Mouse (Mus musculus) megakaryocyte-erythroid progenitor cell, adult 5-6 weeks (primary cell): ENCODE measurements at regions not wholly inside any gene's neighbourhood (a gene's known extent, or its start where the extent isn't known, plus 50 kb on each side); places are given as distances from the start of the nearest gene placed in this dataset.

Source experiments
- ATAC-seq: replicated peaks from 2 replicates; pipeline ENCODE4 v1.8.0; 2016; ENCODE audit warnings: mild to moderate bottlenecking, inconsistent platforms; ENCODE audit not compliant: severe bottlenecking, poor library complexity, low FRiP score, low TSS enrichment

DNA sequence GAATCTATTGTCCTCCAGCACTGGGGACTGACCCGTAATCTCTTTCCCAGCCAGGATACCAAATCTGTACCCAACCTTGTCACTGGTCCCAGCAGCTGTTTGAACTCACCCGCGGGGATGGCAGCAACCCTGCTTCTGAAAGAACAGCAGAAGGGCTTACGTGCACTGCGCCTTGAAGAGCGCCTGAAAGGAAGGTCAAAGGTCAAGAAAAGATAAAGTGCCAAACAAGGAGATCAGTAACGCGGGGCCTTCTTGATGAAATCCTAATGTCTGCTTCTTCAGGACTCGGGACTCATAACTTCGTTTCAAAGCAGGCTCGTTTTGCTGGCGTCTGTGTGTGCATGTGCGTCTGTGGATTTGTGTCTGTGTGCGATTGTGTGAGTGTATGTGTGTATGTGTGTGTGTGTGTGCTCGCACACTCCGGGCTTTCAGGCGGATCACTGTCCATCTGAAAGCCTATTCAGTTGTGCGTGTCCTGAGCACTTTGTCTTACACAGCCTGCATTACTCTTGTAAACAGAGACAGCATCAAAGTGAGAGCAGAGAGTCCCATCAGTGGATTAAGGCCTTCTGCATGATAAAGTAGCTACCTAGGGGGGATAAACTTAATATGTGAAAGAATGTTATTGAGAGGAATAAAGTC, 135.3 kb downstream of the Barhl2 start:
- no peak for ATAC-seq

DNA sequence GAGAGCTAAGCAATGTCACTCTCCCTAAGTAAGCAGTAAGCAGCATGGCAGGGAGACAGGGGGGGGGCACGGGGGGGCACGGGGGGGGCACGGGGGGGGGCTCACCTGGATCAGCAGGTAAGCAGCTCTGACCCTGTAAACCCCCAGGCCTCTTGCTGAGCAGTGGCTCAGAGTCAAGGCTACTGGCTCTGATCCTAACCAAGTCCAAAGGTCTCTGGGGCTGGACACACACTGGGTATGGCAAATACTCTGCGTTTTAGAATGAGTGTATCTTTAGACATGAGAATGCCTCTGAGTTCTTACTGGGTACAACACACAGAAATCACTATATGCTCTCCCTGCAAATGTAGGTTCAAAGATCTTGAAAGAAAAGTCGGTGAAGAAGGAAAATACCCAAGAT, 136.5 kb downstream of the Barhl2 start:
- no peak for ATAC-seq

DNA sequence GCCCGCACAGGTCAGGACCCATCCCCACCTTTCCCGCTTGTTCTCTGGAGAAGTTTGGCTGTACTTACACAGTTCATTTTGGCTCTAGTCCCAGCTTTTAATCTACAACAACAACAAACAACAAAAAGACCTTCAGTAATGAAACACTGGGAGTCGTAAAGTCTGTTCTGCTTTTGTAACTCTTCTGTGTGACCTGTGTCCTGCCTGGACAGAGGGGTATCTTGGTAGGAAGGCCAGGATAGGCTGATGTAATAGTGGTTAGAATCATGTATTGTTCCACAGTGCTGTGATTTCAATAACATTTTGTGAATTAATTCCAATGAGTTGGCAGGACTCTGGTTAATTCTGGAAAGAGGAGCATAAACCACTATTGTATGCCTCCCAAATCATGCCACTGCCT, 136.9 kb downstream of the Barhl2 start:
- no peak for ATAC-seq

DNA sequence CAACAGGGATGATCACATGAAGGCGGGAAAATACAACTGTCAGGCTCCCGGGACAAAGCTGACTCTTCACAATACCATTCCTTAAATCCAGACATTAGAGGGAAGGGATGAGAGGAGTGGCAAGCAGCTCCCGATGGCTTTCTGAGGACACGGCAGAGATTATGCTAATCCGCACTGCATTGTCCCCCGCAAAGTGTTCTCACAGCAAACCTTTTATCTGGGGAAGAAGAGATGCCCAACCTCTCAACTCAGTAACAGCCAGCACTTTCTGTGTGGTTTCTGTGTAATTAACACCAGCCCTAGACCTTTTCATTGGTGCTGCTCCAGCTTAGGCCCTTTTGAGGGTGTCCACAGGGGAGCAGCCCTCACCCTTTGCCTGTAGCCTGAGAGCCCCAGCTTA, 137.9 kb downstream of the Barhl2 start:
- no peak for ATAC-seq

- no peak for ATAC-seq
Observed at GRCm38 (mm10) chr5:106318246-106318645, 139.7 kb downstream of the Barhl2 start.

DNA sequence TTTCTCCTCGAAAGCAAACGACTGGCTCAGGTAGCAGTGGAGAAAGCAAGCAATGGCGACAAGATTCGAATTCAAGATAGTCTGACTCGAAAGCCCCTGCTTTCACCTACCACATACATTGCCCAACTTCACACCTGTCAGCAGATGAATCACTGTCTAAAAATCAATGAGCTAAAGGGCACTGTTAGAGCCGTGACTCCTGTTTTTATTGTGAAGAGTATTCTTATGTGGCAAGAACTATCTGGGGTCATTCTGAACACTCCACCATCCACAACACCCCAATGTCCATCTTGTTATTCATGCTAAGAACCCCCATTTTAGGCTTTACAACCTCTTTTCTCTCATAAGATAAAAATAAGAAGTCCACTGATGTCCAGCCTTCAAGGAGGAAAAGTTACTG, 144.1 kb downstream of the Barhl2 start:
- no peak for ATAC-seq

DNA sequence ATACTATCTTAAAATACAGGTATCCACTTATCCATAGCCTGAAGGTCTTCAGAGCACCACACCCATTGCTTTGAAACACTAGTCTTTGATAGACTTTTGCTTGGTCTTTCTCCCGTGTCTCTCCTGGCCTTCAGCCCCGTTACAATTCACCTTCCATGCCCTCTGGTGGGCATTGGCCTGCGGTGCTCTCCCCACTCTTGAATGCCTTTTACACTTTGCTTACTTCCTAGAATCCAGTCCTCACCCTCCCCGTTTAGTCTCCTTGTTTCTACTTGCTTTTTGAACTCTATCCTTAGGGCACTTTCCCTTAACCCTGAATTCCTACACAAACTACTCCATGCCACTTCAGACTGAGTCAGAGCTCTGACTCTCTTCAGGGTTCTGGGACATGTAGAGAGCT, 156.6 kb downstream of the Barhl2 start:
- ATAC-seq: no peak

DNA sequence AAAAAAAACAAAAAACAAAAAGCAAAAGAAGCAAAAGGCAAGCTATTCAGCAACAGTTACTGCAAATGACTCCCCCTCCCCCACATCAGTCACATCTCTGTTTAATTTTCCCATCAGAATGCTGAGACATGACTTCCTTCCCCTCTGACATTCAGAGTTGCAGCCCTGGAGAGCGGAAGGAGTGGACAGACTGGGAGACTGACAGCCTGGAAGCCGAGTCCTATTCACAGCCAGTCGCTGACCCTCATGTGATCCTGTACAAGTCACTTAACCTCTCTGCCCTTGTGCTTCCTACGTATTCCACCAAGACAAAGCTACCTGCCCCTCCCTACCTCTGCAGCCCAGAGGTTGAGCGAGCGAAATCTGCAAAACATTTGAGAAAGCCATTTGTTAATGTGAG, 161.2 kb downstream of the Barhl2 start:
- ATAC-seq: no peak

DNA sequence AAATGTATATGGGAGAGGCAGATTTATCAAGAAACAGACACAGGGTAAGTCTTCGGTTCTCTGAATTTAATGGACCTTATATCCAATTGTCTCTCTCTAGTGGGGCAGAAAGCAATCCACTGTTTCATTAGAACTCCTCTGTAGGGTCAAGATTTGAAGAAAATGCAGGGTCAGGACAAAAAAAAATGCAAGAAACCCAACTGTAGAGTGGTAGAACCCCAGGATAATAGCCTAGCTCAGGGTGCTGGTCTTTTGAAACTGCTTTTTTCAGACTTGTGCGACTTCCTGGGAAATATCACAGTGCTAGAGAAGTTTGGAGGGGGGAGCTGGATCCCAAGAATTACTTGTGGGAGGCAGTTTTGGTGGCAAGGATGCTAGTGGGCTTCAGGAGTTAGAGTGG, 162.0 kb downstream of the Barhl2 start:
- no peak for ATAC-seq

- no peak for ATAC-seq
Observed at GRCm38 (mm10) chr5:106295538-106295937, 162.4 kb downstream of the Barhl2 start.

DNA sequence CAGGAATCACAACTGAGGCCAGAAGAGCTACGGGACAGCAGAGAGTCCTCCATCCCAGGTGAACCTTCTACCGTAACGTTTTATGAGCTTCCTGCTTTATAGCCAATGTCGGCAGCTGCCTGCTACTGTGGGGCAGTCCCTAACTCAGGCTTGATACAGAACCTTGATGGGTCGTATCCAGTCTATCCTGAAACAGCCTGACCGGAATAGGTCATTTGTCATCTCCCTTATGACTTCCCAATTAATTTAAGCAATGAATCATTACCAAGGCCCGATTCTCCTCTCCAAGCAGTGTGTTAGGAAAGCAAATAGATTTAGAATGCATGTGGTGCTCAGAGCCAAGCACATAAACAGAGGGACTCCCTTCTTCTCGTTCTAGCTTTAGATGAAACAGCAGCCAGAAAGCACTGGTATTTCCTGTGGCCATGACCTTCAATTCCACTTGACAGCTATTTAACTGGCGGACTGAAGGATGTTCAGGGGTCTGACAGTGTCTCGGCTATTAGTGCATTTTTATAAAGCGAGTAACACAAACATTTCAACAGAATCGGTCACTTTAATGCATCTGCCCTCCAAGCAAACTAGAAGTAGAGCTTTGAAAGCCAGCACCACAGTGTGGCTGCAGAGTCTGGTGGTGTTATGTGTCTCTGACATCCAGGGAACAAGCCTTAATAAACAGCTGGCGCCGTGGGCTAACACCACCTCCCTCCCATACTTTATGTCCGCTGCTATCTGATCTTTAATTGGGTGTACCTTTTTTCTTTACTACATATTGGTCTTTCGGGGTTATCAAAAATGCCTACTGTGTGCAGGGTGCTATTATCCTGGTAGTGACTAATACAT, 165.4 kb downstream of the Barhl2 start:
- no peak for ATAC-seq

DNA sequence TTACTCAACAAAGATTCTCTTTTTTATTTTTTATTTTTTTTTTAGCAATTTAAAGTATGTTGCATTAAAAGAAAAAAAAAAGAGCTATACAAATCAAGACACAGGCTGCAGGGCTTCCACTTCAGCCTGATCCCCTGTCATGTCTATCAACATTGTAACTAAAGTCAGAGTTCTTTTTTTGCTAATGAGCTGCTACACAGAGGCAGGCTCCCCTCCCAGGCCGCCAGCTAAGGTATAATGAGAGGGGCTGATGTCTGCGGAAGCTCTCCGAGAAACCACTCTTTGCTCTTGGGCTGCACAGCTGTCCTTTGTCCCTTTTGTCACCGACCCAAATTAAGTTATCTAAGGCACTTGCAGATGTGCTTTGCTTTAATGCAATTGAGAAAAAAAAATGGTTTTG, 172.8 kb downstream of the Barhl2 start:
- ATAC-seq: no peak

GRCm38 (mm10) chr5:106284731-106285130, 173.2 kb downstream of the Barhl2 start:
- ATAC-seq: no peak

DNA sequence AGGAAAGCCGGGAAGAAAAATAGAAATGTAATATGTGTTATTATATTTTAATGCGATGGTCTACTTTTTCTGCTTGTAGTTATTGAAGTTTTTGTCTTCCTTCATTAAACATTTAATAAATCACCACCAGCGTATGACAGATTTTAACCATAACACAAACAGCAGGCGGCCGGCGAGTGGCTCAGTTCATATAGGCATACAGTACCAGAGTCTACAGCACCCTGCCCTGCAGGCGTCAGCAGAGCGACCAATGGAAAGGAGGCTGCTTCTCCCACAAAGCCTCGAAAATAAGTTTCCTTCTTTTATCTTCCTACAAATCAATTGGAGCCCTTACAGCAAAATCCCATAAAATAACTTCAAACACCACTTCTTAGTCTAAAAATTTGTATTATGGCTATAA, 175.3 kb downstream of the Barhl2 start:
- ATAC-seq: no peak

DNA sequence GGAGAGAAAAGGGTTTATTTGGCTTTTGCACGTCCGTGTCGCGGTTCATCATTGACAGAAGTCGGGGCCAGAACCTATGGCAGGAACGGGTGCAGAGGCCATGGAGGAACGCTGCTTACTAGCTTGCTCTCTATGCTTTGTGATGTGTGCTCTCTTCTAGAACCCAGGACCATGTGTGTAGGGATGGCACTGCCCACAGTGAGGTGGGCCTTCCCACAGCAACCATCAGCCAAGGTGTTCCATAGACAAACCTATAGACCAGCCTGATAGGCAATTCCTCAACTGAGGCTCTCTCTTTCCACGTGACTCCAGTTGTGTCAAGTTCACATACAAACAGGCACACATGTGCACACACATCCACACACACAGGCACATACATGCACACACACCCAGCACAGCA, 180.2 kb downstream of the Barhl2 start:
- no peak for ATAC-seq

DNA sequence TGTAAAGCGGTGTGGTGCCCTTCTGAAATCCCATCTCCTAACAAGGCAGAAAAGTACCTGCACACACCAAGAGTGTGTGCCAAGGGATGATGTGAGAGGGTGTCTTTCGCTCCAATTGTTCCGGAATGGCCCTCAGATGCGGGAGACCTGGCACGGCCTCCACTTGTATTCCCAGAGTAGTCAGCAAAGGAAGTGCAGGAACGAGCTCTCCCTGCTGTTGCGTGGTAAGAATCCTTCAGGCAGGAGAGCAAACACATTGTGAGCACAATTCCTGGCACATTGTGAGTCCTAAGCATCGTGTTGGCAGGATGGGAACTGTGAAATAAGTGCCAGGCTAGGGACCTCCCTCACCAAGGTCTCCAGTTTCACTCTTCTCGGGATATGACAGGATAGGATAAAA, 180.7 kb downstream of the Barhl2 start:
- ATAC-seq: no peak

GRCm38 (mm10) chr5:106276186-106276585, 181.8 kb downstream of the Barhl2 start:
- no peak for ATAC-seq

GRCm38 (mm10) chr5:106274617-106275016, 183.3 kb downstream of the Barhl2 start:
- ATAC-seq: no peak

DNA sequence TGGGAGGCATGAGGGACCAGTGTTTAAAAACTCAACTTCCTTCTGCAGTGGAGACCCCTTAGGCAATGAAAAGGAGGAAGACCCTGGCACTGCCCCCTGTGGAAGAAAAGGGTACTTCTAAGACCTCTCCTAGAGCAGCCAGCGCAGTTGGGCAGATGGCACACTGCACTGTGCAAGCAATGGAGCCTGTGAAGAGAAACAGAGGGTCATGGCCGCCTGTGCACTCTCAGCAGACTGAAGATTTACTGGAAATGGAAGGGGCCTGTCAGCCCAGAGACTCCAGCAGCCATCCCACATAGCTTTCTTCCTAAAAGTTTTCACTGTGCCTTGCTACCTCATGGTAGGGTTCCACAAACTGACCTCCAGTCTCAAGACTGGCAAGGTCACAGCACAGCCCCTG, 193.4 kb downstream of the Barhl2 start:
- ATAC-seq: no peak; the same call in 1 of the 2 replicates

GRCm38 (mm10) chr5:106257179-106257578, 200.8 kb downstream of the Barhl2 start:
- no peak for ATAC-seq

- no peak for ATAC-seq
Observed at GRCm38 (mm10) chr5:106229154-106229553, 228.8 kb downstream of the Barhl2 start.
